Mouse (Mus musculus): ENCODE data around the gene Defb28.

Gene Defb28

DNA sequence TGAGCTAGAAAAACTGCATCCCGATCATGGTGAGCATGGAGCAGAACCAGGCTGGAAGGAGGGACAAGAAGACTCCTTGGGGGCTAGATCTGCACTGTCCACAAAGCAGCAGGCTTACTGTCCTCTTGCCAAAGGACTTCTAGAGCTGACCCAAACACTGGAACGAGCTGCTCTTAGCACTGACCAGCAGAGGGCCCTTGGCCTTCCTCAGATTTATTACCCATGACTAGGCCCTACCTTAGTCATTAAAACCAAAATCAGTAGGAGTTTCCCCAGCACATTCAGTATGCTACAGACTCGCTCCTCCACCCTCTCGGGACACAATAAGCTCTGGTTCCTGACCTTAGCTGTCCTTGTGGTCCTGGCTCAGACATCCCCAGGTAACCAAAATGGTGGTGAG, at the start of gene Defb28:
Gene Defb28 (plus strand): TSS at position 275 of the 400 bp plus-strand sequence.
- no peak for DNase-seq

DNA sequence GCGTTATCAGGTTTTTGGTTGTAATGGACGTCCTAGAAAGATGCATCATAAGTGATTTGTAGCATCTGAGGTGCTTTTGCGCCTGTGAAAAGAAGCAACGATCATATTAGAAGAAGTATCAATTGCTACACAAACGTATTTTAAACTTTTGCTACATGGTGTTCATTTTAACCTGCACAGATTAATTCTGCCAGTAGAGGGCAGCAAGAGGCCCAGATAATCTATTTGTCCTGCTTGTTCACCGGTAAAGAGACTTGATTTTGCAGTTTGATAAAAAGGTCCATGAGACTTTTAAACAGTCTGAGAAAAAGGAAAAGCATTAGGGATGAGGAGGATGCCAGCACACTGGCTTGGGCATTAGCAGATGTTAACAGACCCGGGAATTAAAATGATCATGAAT, 47.1 kb upstream of the Defb28 start:
- DNase-seq, result peak; percentile 74

DNA sequence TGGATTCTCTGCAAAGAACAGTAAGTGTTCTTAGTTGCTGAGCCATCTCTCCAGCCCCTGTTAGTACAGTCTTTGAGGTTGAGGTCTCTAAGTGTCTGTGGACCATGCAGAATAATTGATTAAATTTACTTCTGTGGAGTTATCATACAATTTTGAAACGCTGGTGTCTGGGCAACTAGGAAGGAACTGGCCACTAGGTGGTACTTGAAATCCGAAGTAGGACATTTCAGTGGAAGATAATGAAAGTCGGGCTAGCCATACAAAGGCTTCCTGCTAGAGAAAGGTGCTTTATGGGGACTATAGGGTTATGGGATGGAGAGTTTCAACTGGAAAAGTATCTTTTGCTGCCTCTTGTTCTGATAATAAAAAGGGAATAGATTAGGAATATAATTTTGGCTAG, 45.6 kb upstream of the Defb28 start:
- no peak for DNase-seq

DNA sequence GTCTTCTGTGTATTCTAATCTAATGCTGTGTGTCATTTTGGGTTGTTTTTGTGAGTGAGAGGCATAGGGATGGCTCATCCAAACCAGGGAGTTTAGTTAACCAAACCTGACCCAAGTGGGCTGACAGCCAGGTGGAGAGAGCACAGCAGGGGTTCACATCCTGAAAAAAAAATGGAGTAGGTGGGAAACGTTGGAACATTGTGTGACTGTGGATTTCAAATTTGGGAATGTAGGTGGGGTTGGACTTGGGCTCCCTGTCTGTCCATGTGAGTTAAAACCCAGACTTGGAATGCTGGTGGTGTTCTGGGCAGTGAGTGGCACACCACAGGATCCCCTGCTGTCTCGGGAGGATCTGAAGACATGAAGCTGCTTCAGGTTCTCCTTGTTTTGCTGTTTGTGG, 41.3 kb upstream of the Defb28 start, which contains the start of gene Defb20:
Gene Defb20 (plus strand): TSS at position 301 of the 400 bp plus-strand sequence.
- DNase-seq, result no peak

DNA sequence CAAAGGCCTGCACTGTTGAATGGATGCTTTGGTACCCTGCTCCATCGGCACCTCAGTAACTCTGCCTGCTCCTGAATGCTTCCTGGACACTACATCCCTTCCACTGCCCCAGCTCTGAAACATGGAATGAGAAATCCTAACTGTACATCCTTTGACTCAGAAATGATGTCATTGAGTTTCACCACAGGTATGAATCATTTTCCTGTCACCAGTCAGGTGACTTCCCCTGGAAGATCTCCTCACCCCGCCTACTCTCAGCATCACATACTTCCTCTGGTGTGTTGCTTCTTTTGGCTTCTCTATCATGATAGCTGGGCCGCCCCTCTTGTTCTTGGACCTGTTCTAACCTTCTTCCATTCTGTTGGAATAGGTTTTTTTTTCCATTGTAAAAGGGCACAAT, 37.2 kb upstream of the Defb28 start:
- no peak for DNase-seq

DNA sequence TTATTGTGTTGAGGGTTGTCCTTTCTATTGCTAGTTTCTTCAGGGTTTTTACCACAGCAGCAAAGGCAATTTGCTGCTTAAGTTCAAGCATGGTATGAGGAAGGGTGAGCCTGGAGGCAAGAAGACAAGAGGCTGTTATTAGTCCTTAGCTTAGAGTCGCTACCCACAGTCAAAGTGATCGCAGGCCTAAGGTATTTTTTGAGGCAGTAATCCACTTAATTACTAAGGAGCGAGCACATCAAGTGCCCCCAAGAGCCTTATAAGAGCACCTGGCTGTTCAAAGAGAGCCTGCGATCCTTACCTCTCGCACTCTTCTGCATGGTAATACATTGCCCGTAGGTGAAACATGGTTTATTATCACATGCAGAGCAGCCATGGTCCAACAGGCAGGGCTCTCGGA, 36.3 kb upstream of the Defb28 start:
- peak; percentile 26 for DNase-seq

DNA sequence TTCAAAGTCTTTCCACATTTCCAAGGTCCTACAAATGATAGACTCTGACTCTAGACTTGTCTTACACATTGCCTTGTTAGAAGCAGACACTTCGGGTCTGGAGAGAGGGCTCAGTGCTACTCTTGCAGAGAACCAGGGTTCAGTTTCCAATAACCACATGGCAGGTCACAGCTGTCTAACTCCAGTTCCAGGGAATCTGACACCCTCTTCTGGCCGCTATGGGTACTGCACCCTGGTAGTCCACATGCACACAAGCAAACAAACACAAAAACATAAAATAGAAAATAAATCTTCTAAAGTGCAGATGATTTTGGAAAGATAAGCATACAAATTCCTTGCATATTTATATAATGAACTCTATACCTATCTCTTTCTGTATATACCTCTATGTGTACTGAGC, 31.0 kb upstream of the Defb28 start:
- no peak for DNase-seq

DNA sequence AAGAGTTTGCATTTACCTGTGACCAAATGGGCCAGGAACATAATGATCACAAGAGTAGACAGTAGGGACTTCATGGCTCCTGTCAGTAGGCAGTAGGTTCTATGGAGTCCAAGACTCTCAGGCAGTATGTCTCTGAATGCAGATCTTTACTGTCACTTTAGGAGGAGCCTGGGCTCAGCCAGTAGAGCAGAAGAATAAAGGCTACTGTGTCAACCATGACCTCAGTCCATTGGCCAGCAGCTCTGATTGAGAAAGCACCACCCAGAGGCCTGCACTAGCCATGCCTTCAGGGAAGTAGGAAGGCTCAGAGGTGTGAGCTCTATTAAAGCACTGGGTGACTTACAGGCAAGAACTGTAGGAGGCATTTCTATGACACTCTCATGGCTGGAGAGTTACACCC, 28.0 kb upstream of the Defb28 start, which contains the start of gene Defb22:
Gene Defb22 (minus strand): TSS at position 101 of the 400 bp plus-strand sequence.
- DNase-seq, result no peak

DNA sequence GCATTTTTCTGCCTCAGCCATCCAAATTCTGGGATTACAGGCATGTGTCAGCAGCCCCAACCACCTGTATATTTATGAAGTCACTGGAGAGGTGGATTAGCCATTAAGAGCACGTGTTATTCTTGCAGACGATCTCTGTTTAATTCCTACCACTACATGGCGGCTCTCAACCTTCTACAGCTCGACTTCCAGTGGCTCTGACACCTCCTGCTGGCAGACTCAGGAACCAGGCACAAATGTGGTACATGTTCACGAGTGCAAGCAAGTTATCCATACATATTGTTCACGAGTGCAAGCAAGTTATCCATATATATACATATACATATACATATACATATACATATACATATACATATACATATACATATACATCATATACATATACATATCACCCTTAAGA, 24.9 kb upstream of the Defb28 start:
- no peak for DNase-seq

DNA sequence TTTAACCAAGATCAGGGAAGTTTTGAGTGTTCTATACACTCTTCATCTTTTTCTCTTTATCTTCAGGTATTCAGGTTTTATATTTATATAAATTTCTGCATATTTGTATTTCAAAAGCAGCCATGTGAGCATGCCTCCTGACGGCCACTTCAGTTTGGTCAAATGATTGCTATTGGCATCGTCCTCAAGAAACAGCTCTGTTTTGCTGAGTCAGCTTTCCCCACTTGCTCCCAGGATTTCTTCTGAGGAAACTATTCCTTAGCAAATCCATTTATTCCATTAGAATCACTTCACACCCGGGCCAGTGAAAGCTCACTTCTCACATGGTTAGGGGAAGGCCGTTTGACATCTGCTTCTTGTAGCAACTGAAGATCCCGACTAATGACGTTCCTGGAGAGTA, 20.0 kb upstream of the Defb28 start:
- no peak for DNase-seq

DNA sequence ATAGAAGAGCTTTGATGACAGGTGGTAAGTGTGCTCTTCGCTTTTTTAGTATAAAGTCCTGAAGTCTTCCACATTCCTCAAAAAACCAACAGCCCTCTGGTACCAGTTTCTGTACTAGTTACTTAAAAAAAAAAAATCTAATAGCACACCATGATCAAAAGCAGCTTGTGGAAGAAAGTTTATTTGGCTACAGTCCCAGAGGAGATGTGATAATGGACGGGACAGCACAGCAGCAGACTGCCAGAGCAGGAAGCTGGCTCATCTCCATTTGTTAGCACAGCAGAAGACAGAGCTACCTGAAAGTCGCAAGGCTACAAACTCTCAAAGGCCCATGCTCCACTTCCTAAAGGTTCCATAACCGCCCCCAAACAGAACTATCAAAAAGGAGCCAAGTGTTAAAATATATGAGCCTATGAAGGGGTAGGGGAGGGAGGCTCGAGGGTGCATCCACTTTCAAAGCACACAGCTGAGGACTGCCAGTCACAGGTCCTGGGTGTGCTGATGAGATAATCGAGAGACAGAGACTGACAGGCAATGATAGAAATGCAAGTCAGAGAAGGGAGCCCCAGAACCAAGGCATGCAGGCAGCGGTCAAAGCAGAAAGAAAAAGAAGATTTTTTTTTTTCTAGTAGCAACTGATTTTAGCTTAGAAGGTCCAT, 17.7 kb upstream of the Defb28 start:
- no peak for DNase-seq

DNA sequence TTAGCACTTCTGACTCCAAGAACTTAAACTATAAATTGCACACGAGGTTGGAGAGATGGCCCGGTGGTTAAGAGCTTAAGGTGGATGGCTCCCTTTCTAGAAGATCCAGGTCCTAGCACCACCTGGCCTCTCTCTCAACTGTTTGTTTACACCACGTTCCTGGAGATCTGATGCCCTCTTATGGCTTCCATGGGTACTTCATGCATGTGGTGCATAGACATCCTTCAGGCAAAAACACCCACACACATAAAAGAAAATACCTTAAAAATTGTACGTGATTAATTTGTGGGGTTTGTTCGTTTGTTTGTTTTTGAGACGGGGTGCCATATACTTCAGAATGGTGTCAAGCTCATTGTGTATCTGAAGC, 17.2 kb upstream of the Defb28 start:
- DNase-seq, result no peak

DNA sequence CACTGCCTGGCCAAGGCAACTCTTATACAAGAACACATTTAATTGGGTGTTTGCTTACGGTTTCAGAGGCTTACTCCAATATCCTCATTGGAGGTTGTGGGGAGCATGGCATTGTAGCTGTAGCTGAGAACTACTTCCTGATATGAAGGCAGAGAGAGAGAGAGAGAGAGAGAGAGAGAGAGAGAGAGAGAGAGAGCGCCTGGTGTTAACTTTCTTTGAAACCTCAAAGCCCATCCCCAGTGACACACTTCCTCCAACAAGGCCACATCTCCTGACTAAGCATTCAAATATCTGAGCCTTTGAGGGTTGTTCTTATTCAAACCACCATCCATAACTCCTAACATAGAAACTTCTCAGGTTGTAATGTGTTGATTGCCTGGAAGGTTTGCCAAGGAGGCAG, 14.1 kb upstream of the Defb28 start:
- no peak for DNase-seq

DNA sequence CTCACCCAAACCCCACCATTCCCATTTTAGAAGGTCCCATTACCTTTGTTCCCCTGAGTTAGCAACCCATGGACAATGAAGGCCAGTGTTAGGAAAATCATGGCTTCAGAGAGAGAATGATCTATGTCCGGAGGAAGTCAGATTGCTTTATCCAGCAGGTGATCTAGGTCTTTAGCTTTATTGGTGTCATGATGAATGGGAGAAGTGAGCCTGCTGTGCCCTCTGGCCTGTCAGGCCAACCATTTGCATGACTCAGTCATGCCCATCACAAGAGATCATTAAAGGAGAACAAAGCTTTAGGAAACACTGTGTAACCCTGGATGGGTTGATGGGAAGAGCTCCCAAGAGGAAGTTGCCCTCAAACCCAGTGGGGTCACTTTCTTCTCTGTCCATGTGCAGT, 6.5 kb upstream of the Defb28 start, which contains the start of gene Defb26:
Gene Defb26 (minus strand): TSS at position 101 of the 400 bp plus-strand sequence.
- DNase-seq, result no peak

DNA sequence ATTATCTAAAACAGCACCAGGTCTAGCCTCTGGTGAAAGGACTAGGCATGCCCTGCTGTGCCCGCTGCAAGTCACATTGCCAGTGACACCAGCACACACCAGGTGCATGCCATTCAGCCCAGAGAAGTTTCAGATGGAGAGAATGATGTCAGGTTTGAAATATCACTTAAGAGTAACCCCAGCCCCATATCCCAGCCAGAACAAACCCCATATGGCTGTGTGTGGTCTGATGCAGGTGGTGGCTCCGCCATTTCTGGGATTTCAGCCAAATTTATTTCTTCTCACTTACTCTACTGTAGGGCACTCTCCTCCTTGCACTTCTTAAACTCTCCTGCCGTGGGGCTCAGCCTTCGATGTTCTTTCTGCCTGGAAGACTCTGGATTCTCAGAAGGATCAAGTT, 2.0 kb upstream of the Defb28 start:
- no peak for DNase-seq

DNA sequence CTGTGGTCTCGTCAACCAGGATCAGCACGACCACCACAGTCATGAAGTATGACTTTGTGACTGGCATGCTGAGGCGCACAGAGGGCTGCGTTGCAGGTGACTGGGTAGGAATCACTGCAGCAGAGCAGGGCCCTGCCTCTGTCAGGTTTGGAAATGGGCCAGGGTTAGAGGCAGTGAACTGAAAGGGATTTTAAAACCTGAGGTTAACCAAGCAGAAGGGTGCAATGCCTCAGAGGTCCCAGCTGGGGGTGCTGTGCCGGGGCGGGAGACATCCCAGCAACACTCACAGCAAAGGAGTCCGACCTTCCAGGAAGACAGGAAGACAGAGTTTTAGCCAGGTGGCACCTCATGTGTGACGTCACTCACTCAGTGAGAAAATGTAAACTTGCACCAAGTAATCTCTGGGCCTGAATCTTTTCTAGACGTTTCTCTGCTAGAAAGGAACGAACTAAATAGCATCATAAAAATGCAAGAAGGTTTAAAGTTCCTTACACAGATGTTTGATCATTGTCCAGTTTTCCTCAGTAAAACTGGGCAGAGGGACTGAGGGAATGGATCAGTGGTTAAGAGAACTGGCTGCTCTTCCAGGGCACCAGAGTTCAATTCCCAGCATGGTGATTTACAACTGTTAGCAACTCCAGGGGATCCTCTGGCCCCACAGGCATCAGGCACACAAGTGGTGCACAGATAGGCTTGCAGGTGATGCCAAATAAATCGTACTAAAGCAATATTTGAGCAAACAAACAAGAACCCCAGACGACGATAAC, 22.1 kb downstream of the Defb28 start, which contains the start of gene Defb29:
Gene Defb29 (minus strand): TSS at position 155 of the 767 bp plus-strand sequence.
- DNase-seq, result no peak

DNA sequence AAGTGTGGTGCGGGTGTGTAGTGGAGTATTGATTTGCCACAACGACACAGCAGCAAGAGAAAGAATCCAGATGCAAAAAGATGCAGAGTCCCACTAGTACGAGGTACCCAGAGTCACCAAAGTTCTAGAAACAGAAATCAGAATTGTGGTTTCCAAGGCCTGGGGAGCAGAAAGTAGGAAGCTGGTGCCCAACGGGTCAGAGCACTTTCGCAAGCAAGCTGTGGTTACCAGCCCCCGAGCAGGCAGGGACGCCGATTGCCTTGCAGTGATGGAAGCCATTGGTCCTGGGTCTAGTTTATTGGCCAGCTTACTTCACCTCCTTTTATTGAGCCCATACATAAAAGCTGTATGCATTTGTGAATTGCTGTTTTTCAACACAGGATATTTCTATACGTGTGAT, 23.9 kb downstream of the Defb28 start:
- peak; percentile 4 for DNase-seq

DNA sequence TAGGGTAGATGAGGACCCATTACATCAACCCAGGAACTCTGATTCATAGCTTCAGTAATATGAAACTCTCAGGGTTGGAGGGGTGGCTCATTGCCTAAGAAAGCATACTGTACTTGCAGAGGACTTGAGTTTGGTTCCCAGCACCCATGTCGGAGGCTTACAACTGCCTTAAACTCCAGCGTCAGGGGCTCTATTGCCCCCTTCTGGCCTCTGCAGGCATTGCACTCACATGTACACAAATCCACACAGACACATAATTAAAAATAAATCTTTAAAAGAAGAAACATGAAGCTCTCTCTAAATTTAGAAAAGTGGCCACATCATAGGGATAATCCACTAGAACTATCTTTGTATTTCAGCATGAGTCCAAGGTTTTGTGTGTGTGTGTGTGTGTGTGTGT, 24.8 kb downstream of the Defb28 start:
- no peak for DNase-seq

DNA sequence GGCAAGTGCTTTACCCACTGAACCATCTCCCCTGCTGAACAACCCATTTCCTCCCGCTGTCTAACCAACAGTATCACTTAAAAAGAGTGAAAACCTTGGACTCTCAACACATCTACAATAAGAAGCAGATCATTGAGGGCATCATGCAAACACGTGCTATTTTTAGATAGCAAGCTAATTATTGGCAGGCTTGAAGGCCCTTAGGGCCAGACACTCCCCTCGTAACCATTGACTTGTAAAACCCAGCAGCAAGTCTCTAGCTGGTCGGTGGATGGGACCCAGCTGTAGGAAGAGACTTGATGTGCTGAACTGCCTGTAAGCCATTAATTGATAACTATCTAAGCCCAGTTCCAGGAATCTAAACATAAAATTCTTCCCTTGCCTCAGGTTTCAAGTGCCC, 25.4 kb downstream of the Defb28 start:
- peak; percentile 3 for DNase-seq

DNA sequence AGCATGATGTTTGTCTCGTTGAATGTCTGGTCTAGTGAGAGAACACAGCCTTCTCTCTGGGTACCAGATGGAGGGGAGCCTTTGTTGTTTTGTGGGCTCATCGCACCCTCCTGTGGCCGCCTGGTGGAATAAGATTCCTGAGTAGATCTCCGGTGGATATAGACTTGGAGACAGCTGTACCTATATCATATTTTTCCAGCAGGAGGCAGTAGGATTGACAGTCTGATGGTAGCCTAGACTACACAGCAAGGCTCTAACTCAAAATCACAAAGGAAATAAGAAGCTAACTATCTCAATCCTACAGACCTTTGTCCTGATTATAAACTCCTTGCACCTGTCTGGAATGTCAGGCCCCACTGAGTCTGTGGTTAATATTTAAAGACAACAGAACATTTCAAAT, 26.6 kb downstream of the Defb28 start:
- peak; percentile 27 for DNase-seq

DNA sequence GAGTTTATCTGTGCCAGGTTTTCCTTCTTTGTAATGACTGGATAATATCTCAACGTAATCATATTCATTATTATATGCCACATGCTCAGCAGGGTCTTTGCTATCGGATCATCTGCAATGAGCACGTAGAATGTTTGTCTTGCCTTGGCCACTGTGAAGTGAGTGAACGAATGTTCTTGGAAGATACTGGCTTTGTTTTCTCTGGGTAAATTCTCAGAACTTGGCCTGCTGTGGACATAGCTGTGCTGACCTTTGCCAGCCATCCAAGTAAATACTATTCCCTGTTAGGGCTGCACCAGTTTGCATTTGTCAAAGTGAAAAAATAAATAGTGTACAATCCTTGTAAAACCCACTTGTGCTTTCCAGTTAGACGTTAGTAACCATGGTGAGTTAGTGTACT, 30.1 kb downstream of the Defb28 start:
- no peak for DNase-seq

DNA sequence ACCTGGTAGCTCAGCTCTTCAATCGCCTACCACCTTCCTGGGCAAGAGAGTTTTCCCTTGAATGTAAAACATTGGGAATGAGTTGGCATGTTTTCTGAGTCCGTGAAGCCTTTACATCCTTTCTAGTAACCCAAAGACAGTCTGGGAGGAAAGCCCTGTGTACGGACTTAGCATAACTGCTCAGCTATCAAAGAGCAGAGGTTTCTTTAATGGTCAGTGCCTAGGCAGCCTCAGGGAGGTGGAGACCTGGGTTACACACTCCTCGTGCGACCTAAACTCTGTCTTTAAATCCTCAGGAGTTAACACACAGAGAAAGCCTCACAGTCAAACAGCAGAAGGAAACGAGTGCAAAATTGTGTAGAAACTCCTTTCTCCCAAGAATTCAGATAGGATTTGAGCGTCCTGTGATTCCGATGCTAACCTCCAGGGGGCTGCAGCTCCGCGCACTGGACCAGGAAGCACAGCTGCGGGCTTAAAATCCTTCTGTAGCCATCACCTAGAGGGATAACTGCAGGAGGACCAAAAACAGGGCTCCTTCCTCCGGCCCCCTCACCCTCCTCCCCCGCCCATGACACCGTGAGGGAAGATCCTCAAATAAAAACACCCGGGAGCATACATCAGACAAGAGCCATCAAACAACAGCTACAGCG, 35.8 kb downstream of the Defb28 start:
- DNase-seq, result peak; percentile 50

DNA sequence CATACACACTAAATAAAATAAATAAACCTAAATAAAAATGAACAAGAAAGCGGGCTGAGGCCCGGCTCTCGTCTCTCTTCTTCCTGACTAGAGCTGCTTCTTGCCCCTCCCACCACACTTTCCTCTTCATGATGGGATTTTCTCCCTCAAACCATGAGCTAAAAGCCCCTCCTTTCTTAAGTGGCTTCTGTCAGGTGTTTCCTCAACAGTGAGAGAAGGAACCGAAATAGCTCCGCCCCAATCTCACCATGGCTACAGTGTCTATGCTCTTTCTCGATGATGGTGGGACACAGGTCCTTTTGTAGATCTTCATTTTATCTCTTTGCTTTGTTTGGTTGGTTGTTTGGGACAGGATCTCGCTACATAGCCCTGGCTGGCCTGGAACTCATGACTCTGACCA, 38.6 kb downstream of the Defb28 start:
- no peak for DNase-seq

DNA sequence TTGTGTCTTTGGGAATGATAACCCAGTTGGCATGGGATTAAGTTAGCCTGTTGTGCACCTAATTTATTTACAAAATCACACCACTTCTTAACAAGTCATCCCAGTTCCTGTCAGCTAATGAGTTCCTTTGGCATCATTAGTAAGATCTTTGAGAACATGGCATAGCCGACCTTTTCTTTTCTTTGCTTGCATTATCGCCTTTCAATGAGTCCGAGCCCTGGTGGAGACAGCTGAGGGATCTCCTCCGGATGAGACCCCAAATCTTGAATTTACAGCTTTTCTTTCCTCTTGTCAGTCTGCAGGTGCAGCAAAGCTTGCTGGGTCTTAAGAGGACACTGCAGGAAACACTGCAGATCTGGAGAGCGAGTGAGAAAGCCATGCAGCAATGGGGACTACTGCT, 51.0 kb downstream of the Defb28 start, which contains the start of gene Gm17416:
Gene Gm17416 (plus strand): TSS at position 301 of the 400 bp plus-strand sequence.
- DNase-seq, result no peak
